Mouse (Mus musculus) ES-E14 (cell line): ENCODE measurements around the gene Gfpt1.

ENCODE experiments used
- CHD2 ChIP-seq: IDR thresholded peaks from 2 replicates; pipeline ENCODE4 v1.6.1; 2014; ENCODE audit warnings: mild to moderate bottlenecking, low read depth, low read length, inconsistent platforms
- HCFC1 ChIP-seq: IDR thresholded peaks from 2 replicates; pipeline ENCODE4 v1.6.1; 2012; ENCODE audit warnings: low read length, inconsistent platforms, borderline replicate concordance; ENCODE audit not compliant: insufficient read depth
- MAFK ChIP-seq: IDR thresholded peaks from 2 replicates; pipeline ENCODE4 v1.6.1; 2014; ENCODE audit warnings: mild to moderate bottlenecking, low read depth, low read length, inconsistent platforms; ENCODE audit not compliant: insufficient read depth
- ZC3H11A ChIP-seq: IDR thresholded peaks from 2 replicates; pipeline ENCODE4 v1.6.1; 2012; ENCODE audit warnings: low read depth, mild to moderate bottlenecking, inconsistent platforms, low read length, borderline replicate concordance
- ZNF384 ChIP-seq: IDR thresholded peaks from 2 replicates; pipeline ENCODE4 v1.6.1; 2012; ENCODE audit warnings: low read depth, low read length, inconsistent platforms

DNA sequence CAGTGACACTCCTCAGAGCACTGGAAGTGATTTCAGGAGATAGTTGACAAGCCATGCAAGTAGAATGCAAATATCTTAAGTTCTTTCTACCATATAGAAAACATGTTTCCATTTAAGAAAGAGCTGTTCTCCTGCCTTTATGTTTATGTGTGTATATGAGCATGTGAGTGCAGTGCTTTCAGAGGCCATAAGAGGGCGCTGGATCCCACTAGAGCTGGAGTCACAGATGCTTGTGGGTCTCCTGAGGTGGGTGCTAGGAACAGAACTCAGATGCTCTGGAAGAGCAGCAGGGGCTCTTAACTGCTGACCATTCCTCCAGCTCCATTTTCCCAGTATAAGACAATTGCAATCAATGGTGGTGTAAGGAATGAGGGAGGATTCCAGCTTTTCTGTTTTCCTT lies 88.4 kb downstream of the Gfpt1 start:
- no peak for TF ChIP-seq CHD2
- TF ChIP-seq ZNF384 = no peak
- no peak for TF ChIP-seq MAFK
- TF ChIP-seq ZC3H11A = no peak
- no peak for TF ChIP-seq HCFC1
